Mouse (Mus musculus) midbrain, embryonic 15.5 days (tissue): ENCODE results near the gene Cnksr3. TPM values are rescaled to one million over a fixed set of nuclear protein-coding genes. Genes with fewer than 3 reads are reported as not detected.
A peak's percentile ranks its signal among the peaks of the same experiment; 100 is the strongest.

Source experiments
- ATAC-seq: fragments of 200-750 bp; cut with Nextera tagmentation; replicated peaks from 2 replicates; pipeline ENCODE4 v1.8.0; 2017; ENCODE audit warnings: moderate TSS enrichment
- H3K27ac ChIP-seq: fragments of 300-500 bp; sonication (generic); 2 replicates; pipeline ENCODE4 v1.5.1; 2015; ENCODE audit warnings: mild to moderate bottlenecking, inconsistent platforms
- H3K27me3 ChIP-seq: fragments of 300-500 bp; sonication (generic); replicated peaks from 2 replicates; pipeline ENCODE4 v1.6.1; 2015; ENCODE audit warnings: inconsistent platforms
- H3K36me3 ChIP-seq: fragments of 300-500 bp; sonication (generic); replicated peaks from 2 replicates; pipeline ENCODE4 v1.6.1; 2015; ENCODE audit warnings: inconsistent platforms
- H3K4me1 ChIP-seq: fragments of 300-500 bp; sonication (generic); 2 replicates; pipeline ENCODE4 v1.6.1; 2015; ENCODE audit warnings: inconsistent platforms
- H3K4me2 ChIP-seq: fragments of 300-500 bp; sonication (generic); 2 replicates; pipeline ENCODE4 v1.6.1; 2015; ENCODE audit warnings: inconsistent platforms, mild to moderate bottlenecking, moderate library complexity
- H3K4me3 ChIP-seq: fragments of 300-500 bp; sonication (generic); 2 replicates; pipeline ENCODE4 v1.5.1; 2015; ENCODE audit warnings: mild to moderate bottlenecking, inconsistent platforms
- H3K9ac ChIP-seq: fragments of 300-500 bp; sonication (generic); 2 replicates; pipeline ENCODE4 v1.6.1; 2015; ENCODE audit warnings: mild to moderate bottlenecking, inconsistent platforms
- H3K9me3 ChIP-seq: fragments of 300-500 bp; sonication (generic); 2 replicates; pipeline ENCODE4 v1.6.1; 2016; ENCODE audit warnings: inconsistent platforms
- WGBS: fragments of 180-500 bp; shearing (Covaris S2); methylation state at CpG from one replicate; pipeline ENCODE4 v1.1.7; 2015; ENCODE audit warnings: mixed read lengths; 5-methylcytosine and 5-hydroxymethylcytosine counted together
- polyA plus RNA-seq: library from polyadenylated mRNA; unstranded; fragments of >200 nt; fragmentation: Nextera tagmentation; extraction: Ambion mirVana; gene quantifications from 2 replicates; pipeline ENCODE4 v1.2.1, GENCODE M21; 2015

The Cnksr3 gene
- polyA plus RNA-seq, 1 experiment from 2014 or later, result 2.1 TPM

DNA sequence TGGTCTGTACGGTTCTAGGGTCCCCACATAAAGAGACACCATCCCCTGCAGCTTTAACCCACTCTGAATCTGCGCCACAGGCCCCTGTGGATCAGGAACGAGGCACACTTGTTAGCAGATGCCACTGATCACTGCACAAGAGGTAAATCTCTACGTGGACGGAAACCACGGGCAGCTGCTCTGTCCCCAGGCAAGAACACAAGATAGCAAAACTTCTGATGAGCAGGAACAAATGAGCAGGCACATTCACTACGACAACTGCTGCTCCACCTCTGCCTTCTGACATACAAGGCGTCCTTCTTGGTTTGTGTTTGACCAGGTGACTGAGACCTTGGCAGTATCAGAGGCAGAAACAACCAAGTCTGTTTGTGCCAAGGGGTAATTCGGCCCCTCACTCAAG lies 84.2 kb downstream of the Cnksr3 start:
- Histone ChIP-seq H3K36me3 (no peaks in the 10 kb centered on the region), H3K9me3 (no peaks in the 10 kb centered on the region), H3K27ac (no peak overlapping the region), H3K27me3 (no peaks in the 10 kb centered on the region), H3K4me3 (no peak overlapping the region), H3K4me2 (no peak overlapping the region), H3K9ac (no peak overlapping the region), H3K4me1 (no peaks in the 10 kb centered on the region)
- ATAC-seq, result no peak
- 88% methylated on average over 9 of the region's 9 CpGs for WGBS

DNA sequence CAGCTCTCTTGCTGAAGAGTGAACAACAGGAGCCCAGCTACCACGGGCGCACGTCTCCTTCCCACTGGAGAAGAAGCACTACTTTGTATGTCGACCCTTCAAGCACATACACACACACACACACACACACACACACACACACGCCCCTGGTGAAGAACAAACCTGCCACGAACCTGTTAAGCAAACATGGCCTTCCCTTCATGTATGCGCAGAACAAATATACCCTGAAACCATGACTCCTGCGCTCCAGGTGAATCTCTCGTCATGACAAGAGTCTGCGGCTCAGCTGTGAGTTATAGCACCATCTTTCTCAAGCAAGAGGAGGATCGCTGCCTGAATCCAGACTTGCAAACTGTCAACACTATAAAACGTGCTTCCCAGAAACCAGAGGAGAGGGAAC lies 85.2 kb downstream of the Cnksr3 start:
- Histone ChIP-seq H3K4me3 (no peak overlapping the region), H3K4me2 (no peak overlapping the region), H3K4me1 (no peaks in the 10 kb centered on the region), H3K9ac (no peak overlapping the region), H3K36me3 (no peaks in the 10 kb centered on the region), H3K9me3 (no peaks in the 10 kb centered on the region), H3K27me3 (no peaks in the 10 kb centered on the region), H3K27ac (no peak overlapping the region)
- no peak for ATAC-seq
- WGBS, result 91% methylated on average over 12 of the region's 12 CpGs

DNA sequence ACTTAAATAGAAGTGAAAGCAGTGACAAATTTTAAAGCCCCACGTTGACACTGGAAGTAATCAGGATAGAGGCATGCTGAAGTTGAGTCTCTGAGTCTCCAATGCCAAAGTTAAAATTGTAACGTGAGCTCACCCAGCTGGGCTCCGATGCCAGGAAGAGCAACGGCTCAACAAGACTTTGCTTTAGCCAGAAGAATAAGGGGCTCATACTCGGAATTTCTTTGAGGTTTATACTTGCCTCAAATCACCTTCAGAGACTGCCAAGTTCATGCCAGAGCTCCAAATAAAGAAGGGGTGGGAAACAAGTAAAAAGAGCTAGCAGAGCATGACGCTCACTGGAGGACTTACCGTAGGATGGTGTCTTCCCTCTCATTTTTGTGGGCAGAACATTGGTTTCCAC lies 85.8 kb downstream of the Cnksr3 start:
- ATAC-seq, result no peak

DNA sequence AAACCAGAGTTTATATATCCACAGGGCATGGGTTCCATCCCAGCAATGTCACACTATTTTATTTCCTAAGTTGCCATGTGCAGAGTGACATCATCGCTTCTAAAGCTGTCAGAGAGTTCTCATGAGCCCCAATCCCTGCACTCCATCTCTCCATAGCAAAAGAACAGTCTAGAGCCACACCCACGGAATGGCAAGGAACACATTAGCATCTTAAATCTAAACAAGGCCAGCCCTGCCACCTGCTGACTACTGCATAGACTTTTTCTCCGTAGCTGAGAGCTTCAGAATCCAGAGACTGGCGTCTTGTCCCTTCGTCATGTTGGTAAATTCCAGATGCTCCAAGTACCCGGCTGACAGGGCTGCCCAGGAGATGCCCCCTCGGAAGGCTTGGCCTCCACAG lies 87.0 kb downstream of the Cnksr3 start:
- WGBS, result 76% methylated on average over 7 of the region's 7 CpGs

More for the DNA sequence above, 85.8 kb downstream of the Cnksr3 start:
- Histone ChIP-seq H3K9ac (no peak overlapping the region), H3K27ac (no peak overlapping the region), H3K4me1 (no peaks in the 10 kb centered on the region), H3K4me3 (no peak overlapping the region), H3K27me3 (no peaks in the 10 kb centered on the region), H3K4me2 (no peak overlapping the region), H3K9me3 (no peaks in the 10 kb centered on the region), H3K36me3 (no peaks in the 10 kb centered on the region)
- 74% methylated on average over 7 of the region's 7 CpGs for WGBS

DNA sequence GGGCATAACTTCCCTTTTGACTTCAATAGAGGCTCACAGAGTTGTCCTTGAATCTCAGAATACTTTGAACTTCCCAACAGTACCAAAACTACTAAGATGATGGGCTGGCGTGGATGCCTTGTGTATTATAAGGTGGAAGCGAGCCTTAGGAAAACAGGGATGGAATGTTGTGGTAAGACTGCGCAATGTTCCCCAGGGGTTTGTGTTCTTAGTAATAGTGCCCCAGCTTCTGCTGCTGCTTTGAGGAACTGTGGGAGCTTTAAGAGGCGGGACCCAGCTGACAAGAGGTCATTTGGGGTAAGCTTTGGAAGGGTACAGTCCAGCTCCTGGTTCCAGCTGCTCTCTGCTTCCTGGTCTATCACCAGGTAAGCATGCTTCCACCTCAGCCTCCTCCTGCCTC lies 89.7 kb downstream of the Cnksr3 start:
- Histone ChIP-seq H3K27ac (no peak overlapping the region), H3K36me3 (no peaks in the 10 kb centered on the region), H3K4me2 (no peak overlapping the region), H3K27me3 (no peaks in the 10 kb centered on the region), H3K4me3 (no peak overlapping the region), H3K9ac (no peak overlapping the region), H3K9me3 (no peaks in the 10 kb centered on the region), H3K4me1 (no peaks in the 10 kb centered on the region)
- ATAC-seq, result no peak
- WGBS, result 89% methylated on average over 4 of the region's 4 CpGs

More for the DNA sequence above, 87.0 kb downstream of the Cnksr3 start:
- Histone ChIP-seq H3K4me1 (no peaks in the 10 kb centered on the region), H3K9me3 (no peaks in the 10 kb centered on the region), H3K9ac (no peak overlapping the region), H3K27ac (no peak overlapping the region), H3K27me3 (no peaks in the 10 kb centered on the region), H3K4me2 (no peak overlapping the region), H3K36me3 (no peaks in the 10 kb centered on the region), H3K4me3 (no peak overlapping the region)
- peak; percentile 33; the same call in 1 of the 2 replicates for ATAC-seq

DNA sequence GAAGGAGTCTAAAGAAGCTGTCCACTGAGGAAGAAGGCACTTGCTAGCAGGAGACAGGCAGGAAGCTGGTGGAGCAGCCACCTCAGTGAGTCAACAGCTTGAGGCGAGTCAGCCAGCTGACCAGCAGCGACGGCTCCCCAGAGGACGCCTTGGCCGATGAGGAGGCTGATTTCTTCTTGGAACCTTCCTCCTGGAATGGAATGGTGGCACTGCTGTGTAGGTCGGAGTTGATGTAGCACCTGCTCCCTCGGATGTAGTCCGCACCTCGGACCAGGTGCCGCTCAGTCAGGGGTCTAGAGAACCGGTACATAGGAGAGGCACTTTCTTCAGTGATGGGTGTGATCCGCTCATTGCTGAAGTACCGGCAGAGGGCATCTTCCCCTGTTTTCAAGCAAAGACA lies 91.8 kb downstream of the Cnksr3 start:
- no peaks in the 10 kb centered on the region for H3K9me3 ChIP-seq
- WGBS, result 94% methylated on average over 13 of the region's 13 CpGs
- no peak overlapping the region for H3K9ac ChIP-seq

DNA sequence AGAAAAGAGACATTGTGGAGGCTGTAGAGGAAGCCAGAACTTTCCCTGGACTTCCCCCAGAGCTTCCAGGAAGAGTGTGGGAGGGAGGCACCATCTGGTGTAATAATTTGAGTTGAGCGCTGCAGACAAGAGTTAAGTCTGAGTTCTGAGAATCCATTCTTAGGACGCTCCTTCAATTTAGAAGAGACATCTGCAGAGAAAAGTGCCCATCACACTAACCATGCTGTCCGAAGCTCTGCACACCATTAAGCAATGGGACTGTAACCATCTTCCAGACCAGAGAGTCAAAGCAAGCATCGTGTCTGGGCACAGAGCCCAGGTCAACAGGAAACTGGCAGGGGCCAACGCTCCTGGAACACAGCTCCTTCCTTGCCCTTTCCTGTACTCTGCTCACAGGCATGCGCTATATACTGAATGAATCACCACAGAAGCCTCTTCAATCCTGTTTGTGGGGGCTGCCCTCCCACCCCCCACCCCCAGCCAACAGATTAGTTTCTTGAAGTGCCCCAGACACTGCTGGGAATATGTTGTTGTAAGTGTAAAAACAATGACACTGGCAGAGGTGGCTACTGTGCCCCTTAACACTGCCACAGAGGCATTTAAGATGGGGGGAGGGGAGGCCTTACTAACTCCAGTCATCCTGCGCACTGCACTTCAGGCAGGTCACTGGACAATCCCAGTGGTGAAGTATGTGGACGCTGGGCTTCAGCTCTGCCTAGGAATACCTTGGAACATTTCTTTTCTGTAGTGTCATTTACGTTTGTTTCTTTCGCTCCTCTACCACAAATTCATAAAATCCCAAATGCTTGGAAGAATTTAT lies 93.6 kb downstream of the Cnksr3 start:
- H3K27me3 ChIP-seq, result no peaks in the 10 kb centered on the region
- H3K9ac ChIP-seq, result no peak overlapping the region
- 85% methylated on average over 10 of the region's 10 CpGs for WGBS
- H3K36me3 ChIP-seq, result no peaks in the 10 kb centered on the region
- no peak for ATAC-seq
- H3K4me1 ChIP-seq, result no peaks in the 10 kb centered on the region
- H3K27ac ChIP-seq, result no peak overlapping the region
- no peak overlapping the region for H3K4me2 ChIP-seq
- H3K9me3 ChIP-seq, result no peaks in the 10 kb centered on the region
- H3K4me3 ChIP-seq, result no peak overlapping the region

More for the DNA sequence above, 91.8 kb downstream of the Cnksr3 start:
- H3K4me3 ChIP-seq, result no peak overlapping the region
- H3K4me1 ChIP-seq, result no peaks in the 10 kb centered on the region
- H3K27ac ChIP-seq, result no peak overlapping the region
- H3K27me3 ChIP-seq, result no peaks in the 10 kb centered on the region
- no peak for ATAC-seq
- no peaks in the 10 kb centered on the region for H3K36me3 ChIP-seq
- no peak overlapping the region for H3K4me2 ChIP-seq

- H3K4me3 ChIP-seq, result no peak overlapping the region
- 89% methylated on average over 7 of the region's 7 CpGs for WGBS
- no peaks in the 10 kb centered on the region for H3K36me3 ChIP-seq
- ATAC-seq, result no peak
- no peaks in the 10 kb centered on the region for H3K9me3 ChIP-seq
- H3K4me2 ChIP-seq, result no peak overlapping the region
- H3K4me1 ChIP-seq, result no peaks in the 10 kb centered on the region
- H3K27me3 ChIP-seq, result no peaks in the 10 kb centered on the region
- H3K27ac ChIP-seq, result no peak overlapping the region
- H3K9ac ChIP-seq, result no peak overlapping the region
Observed at GRCm38 (mm10) chr10:7117785-7118184, 94.3 kb downstream of the Cnksr3 start.

DNA sequence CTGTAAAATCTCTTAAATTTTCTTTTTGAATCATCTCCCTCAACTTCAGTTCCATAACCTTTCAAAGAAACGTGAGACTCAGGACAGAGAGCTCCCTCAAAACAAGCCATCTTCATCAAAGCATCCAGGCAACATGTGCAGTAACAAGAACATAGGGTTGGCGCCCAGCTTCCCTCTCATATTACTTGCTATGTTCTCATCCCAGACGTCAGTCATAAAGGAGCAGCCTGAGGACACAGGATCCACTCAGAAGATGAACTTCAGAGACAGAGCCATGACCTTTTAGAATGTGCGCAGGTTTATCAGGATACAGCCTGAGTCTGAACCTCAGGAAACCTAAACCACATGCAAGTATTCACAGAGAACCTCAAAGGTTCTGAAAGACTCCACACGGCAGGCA lies 97.2 kb downstream of the Cnksr3 start:
- Histone ChIP-seq H3K9ac (no peak overlapping the region), H3K9me3 (no peaks in the 10 kb centered on the region), H3K27me3 (no peaks in the 10 kb centered on the region), H3K36me3 (no peaks in the 10 kb centered on the region), H3K4me1 (no peaks in the 10 kb centered on the region), H3K27ac (no peak overlapping the region), H3K4me3 (no peak overlapping the region), H3K4me2 (no peak overlapping the region)
- ATAC-seq, result no peak
- 89% methylated on average over 5 of the region's 5 CpGs for WGBS

DNA sequence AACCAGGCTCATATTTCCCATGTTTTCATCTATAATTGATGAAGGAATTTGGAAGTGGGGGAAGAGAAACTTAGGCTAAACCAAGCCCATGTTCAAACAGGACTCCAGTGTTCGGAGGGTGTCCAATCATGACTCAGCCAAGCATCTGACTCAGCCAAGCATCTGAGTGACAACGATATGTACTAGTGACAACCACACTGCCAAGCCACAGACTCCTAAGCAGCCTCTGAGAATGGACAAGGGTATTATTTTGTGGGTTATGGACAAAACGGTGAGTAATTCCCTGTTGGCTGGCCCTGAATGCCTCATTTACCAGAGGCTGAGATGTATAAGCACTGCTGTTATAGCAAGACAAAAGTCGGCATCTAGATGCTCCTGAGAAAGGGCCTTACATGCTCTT lies 98.3 kb downstream of the Cnksr3 start:
- 91% methylated on average over 4 of the region's 4 CpGs for WGBS
- ATAC-seq, result no peak
- no peak overlapping the region for H3K27ac ChIP-seq
- no peaks in the 10 kb centered on the region for H3K4me1 ChIP-seq
- no peaks in the 10 kb centered on the region for H3K36me3 ChIP-seq
- no peak overlapping the region for H3K4me2 ChIP-seq
- no peaks in the 10 kb centered on the region for H3K27me3 ChIP-seq
- H3K9me3 ChIP-seq, result no peaks in the 10 kb centered on the region
- H3K9ac ChIP-seq, result no peak overlapping the region
- H3K4me3 ChIP-seq, result no peak overlapping the region

GRCm38 (mm10) chr10:7113144-7113543 lies 98.9 kb downstream of the Cnksr3 start:
- WGBS, result 95% methylated on average over 1 of the region's 1 CpGs
- no peaks in the 10 kb centered on the region for H3K36me3 ChIP-seq
- ATAC-seq, result no peak

GRCm38 (mm10) chr10:7111462-7112000 lies 100.5 kb downstream of the Cnksr3 start:
- no peak overlapping the region for H3K4me3 ChIP-seq
- H3K27ac ChIP-seq, result no peak overlapping the region
- H3K4me1 ChIP-seq, result no peaks in the 10 kb centered on the region
- no peaks in the 10 kb centered on the region for H3K9me3 ChIP-seq
- WGBS, result 81% methylated on average over 6 of the region's 6 CpGs
- no peak overlapping the region for H3K9ac ChIP-seq
- no peaks in the 10 kb centered on the region for H3K27me3 ChIP-seq
- H3K4me2 ChIP-seq, result no peak overlapping the region
- ATAC-seq, result no peak
- no peaks in the 10 kb centered on the region for H3K36me3 ChIP-seq

More at GRCm38 (mm10) chr10:7113144-7113543, 98.9 kb downstream of the Cnksr3 start:
- Histone ChIP-seq H3K9ac (no peak overlapping the region), H3K27me3 (no peaks in the 10 kb centered on the region), H3K4me1 (no peaks in the 10 kb centered on the region), H3K4me3 (no peak overlapping the region), H3K4me2 (no peak overlapping the region), H3K27ac (no peak overlapping the region), H3K9me3 (no peaks in the 10 kb centered on the region)

DNA sequence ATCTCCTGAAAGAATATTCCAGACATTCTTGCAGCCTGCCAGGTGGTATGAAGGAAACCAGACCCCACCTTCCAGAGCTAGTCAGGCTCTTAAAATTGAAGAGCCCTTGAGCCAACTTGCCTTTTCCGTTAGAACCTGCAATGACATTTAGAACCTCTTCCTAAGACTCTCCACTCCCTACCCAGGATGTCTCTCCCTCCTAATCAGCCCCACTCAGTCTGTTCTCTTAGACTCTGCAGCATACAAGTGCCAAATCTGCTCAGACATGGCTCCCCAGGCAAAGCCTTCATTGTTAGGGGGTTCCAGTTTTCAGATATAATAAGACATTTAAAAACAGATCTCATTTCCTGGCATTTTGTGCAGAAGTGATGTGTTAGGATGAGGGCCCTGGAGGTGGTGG lies 108.2 kb downstream of the Cnksr3 start:
- H3K36me3 ChIP-seq, result no peaks in the 10 kb centered on the region
- no peaks in the 10 kb centered on the region for H3K9me3 ChIP-seq
- H3K9ac ChIP-seq, result no peak overlapping the region
- no peak overlapping the region for H3K4me3 ChIP-seq
- H3K4me2 ChIP-seq, result no peak overlapping the region
- H3K4me1 ChIP-seq, result no peaks in the 10 kb centered on the region
- 75% methylated on average over 1 of the region's 1 CpGs for WGBS
- no peaks in the 10 kb centered on the region for H3K27me3 ChIP-seq
- H3K27ac ChIP-seq, result no peak overlapping the region
- ATAC-seq, result no peak
